Mouse (Mus musculus) embryonic facial prominence, embryonic 11.5 days (tissue): ENCODE results near the gene Ugt1a8. TPM values are rescaled to one million over a fixed set of nuclear protein-coding genes. Genes with fewer than 3 reads are reported as not detected.
"Not testable (repeated sequence)": the region's sequence is repeated elsewhere in the genome, so short reads cannot be mapped to it uniquely, and the experiment has no call there.

Source experiments
- ATAC-seq: fragments of 200-750 bp; cut with Nextera tagmentation; replicated peaks from 2 replicates; pipeline ENCODE4 v1.8.0; 2017; ENCODE audit warnings: low read depth; ENCODE audit not compliant: insufficient number of reproducible peaks, low FRiP score, low TSS enrichment
- DNase-seq: peaks from one replicate; pipeline ENCODE4 v3.0.0-alpha.2; 2015; ENCODE audit warnings: low spot score
- H3K27ac ChIP-seq: fragments of 300-500 bp; sonication (generic); replicated peaks from 2 replicates; pipeline ENCODE4 v1.5.1; 2014; ENCODE audit warnings: mild to moderate bottlenecking, low read depth, low read length, control low read depth
- H3K27me3 ChIP-seq: fragments of 300-500 bp; sonication (generic); 2 replicates; pipeline ENCODE4 v1.6.1; 2014; ENCODE audit warnings: mild to moderate bottlenecking, low read length, moderate library complexity, mixed read lengths; ENCODE audit not compliant: control insufficient read depth, insufficient read depth
- H3K36me3 ChIP-seq: fragments of 300-500 bp; sonication (generic); replicated peaks from 2 replicates; pipeline ENCODE4 v1.6.1; 2014; ENCODE audit warnings: low read depth, mild to moderate bottlenecking, low read length, moderate library complexity, mixed read lengths; ENCODE audit not compliant: control insufficient read depth, insufficient read depth
- H3K4me1 ChIP-seq: fragments of 300-500 bp; sonication (generic); 2 replicates; pipeline ENCODE4 v1.6.1; 2014; ENCODE audit warnings: low read length, mixed read lengths; ENCODE audit not compliant: control insufficient read depth, insufficient read depth
- H3K4me2 ChIP-seq: fragments of 300-500 bp; sonication (generic); 2 replicates; pipeline ENCODE4 v1.6.1; 2014; ENCODE audit warnings: low read depth, mild to moderate bottlenecking, control low read depth, low read length, moderate library complexity
- H3K4me3 ChIP-seq: fragments of 300-500 bp; sonication (generic); 2 replicates; pipeline ENCODE4 v1.5.1; 2014; ENCODE audit warnings: low read depth, low read length, control low read depth
- H3K9ac ChIP-seq: fragments of 300-500 bp; sonication (generic); replicated peaks from 2 replicates; pipeline ENCODE4 v1.6.1; 2014; ENCODE audit warnings: mild to moderate bottlenecking, control low read depth, low read length
- H3K9me3 ChIP-seq: fragments of 300-500 bp; sonication (generic); replicated peaks from 2 replicates; pipeline ENCODE4 v1.6.1; 2016; ENCODE audit warnings: mild to moderate bottlenecking, low read length, inconsistent platforms, mixed read lengths; ENCODE audit not compliant: control insufficient read depth
- WGBS: fragments of 180-500 bp; shearing (Covaris S2); extraction: QIAGEN DNeasy Blood & Tissue Kit; methylation state at CpG from one replicate; pipeline ENCODE4 v1.1.7; 2014; 5-methylcytosine and 5-hydroxymethylcytosine counted together
- polyA plus RNA-seq: library from polyadenylated mRNA; unstranded; fragments of >200 nt; fragmentation: Nextera tagmentation; extraction: Ambion mirVana; gene quantifications from 2 replicates; pipeline ENCODE4 v1.2.1, GENCODE M21; 2014

The Ugt1a8 gene
- polyA plus RNA-seq, 1 experiment from 2014 or later = not detected

- H3K27me3 ChIP-seq = no peaks in the 10 kb centered on the region
- no peak within 1 kb of the TSS for H3K4me2 ChIP-seq
- H3K4me3 ChIP-seq = no peak within 1 kb of the TSS
- DNase-seq (no peak), ATAC-seq (no peak)
- H3K36me3 ChIP-seq = no peaks in the 10 kb centered on the region
- H3K9me3 ChIP-seq = no peaks in the 10 kb centered on the region
- no peak within 1 kb of the TSS for H3K27ac ChIP-seq
- H3K9ac ChIP-seq = no peak within 1 kb of the TSS
- 73% methylated on average over 5 of the region's 5 CpGs for WGBS
- no peaks in the 10 kb centered on the region for H3K4me1 ChIP-seq
Observed at GRCm38 (mm10) chr1:88165711-88166110, 78.1 kb downstream of the Ugt1a8 start, which contains the start of gene Ugt1a5. Gene Ugt1a5, plus strand, starts transcription at chr1:88166012.

GRCm38 (mm10) chr1:88172190-88172589 lies 84.6 kb downstream of the Ugt1a8 start:
- H3K4me3 ChIP-seq, H3K9me3 ChIP-seq, H3K4me1 ChIP-seq, DNase-seq, H3K9ac ChIP-seq, H3K27ac ChIP-seq, H3K36me3 ChIP-seq, ATAC-seq, H3K4me2 ChIP-seq, H3K27me3 ChIP-seq: not testable (repeated sequence)
- WGBS = 89% methylated on average over 5 of the region's 7 CpGs

GRCm38 (mm10) chr1:88179657-88180056 lies 92.0 kb downstream of the Ugt1a8 start:
- Histone ChIP-seq H3K4me3 (no peak overlapping the region), H3K27me3 (no peaks in the 10 kb centered on the region), H3K9me3 (no peaks in the 10 kb centered on the region), H3K4me2 (no peak overlapping the region), H3K4me1 (no peaks in the 10 kb centered on the region), H3K9ac (no peak overlapping the region), H3K36me3 (no peaks in the 10 kb centered on the region), H3K27ac (no peak overlapping the region)
- DNase-seq (no peak), ATAC-seq (no peak)
- WGBS = 69% methylated on average over 1 of the region's 1 CpGs

GRCm38 (mm10) chr1:88186325-88186935 lies 98.8 kb downstream of the Ugt1a8 start:
- WGBS = 89% methylated on average over 5 of the region's 5 CpGs
- Histone ChIP-seq H3K4me1 (no peaks in the 10 kb centered on the region), H3K9me3 (no peaks in the 10 kb centered on the region), H3K27me3 (no peaks in the 10 kb centered on the region), H3K27ac (no peak overlapping the region), H3K9ac (no peak overlapping the region), H3K4me3 (no peak overlapping the region), H3K36me3 (no peaks in the 10 kb centered on the region), H3K4me2 (no peak overlapping the region)
- ATAC-seq = no peak
- no peak for DNase-seq

- Histone ChIP-seq H3K9ac (no peak overlapping the region), H3K4me1 (no peaks in the 10 kb centered on the region), H3K4me3 (no peak overlapping the region), H3K36me3 (no peaks in the 10 kb centered on the region), H3K4me2 (no peak overlapping the region), H3K27ac (no peak overlapping the region), H3K27me3 (no peaks in the 10 kb centered on the region), H3K9me3 (no peaks in the 10 kb centered on the region)
- DNase-seq = no peak
- WGBS = 62% methylated on average over 3 of the region's 3 CpGs
- no peak for ATAC-seq
Observed at GRCm38 (mm10) chr1:88192136-88192535, 104.5 kb downstream of the Ugt1a8 start.

- H3K4me3 ChIP-seq = no peak overlapping the region
- H3K27me3 ChIP-seq = no peaks in the 10 kb centered on the region
- H3K4me1 ChIP-seq = no peaks in the 10 kb centered on the region
- no peak overlapping the region for H3K4me2 ChIP-seq
- DNase-seq = no peak
- no peaks in the 10 kb centered on the region for H3K36me3 ChIP-seq
- H3K9ac ChIP-seq = no peak overlapping the region
- H3K27ac ChIP-seq = no peak overlapping the region
- no peaks in the 10 kb centered on the region for H3K9me3 ChIP-seq
- ATAC-seq = no peak
- 90% methylated on average over 1 of the region's 1 CpGs for WGBS
Observed at GRCm38 (mm10) chr1:88195687-88196086, 108.1 kb downstream of the Ugt1a8 start.

GRCm38 (mm10) chr1:88197443-88197842 lies 109.8 kb downstream of the Ugt1a8 start:
- no peaks in the 10 kb centered on the region for H3K36me3 ChIP-seq
- H3K27ac ChIP-seq = no peak overlapping the region
- DNase-seq (no peak), ATAC-seq (no peak)
- no peaks in the 10 kb centered on the region for H3K9me3 ChIP-seq
- H3K4me3 ChIP-seq = no peak overlapping the region
- H3K4me1 ChIP-seq = no peaks in the 10 kb centered on the region
- no peaks in the 10 kb centered on the region for H3K27me3 ChIP-seq
- H3K4me2 ChIP-seq = no peak overlapping the region
- H3K9ac ChIP-seq = no peak overlapping the region
- 71% methylated on average over 3 of the region's 3 CpGs for WGBS

- H3K27me3 ChIP-seq = no peaks in the 10 kb centered on the region
- H3K36me3 ChIP-seq = no peaks in the 10 kb centered on the region
- H3K9ac ChIP-seq = no peak overlapping the region
- 61% methylated on average over 2 of the region's 2 CpGs for WGBS
- H3K4me3 ChIP-seq = no peak overlapping the region
- ATAC-seq (no peak), DNase-seq (no peak)
- no peak overlapping the region for H3K4me2 ChIP-seq
- no peaks in the 10 kb centered on the region; the same call in 1 of the 2 replicates for H3K9me3 ChIP-seq
- no peaks in the 10 kb centered on the region for H3K4me1 ChIP-seq
- H3K27ac ChIP-seq = no peak overlapping the region
Observed at GRCm38 (mm10) chr1:88199996-88200395, 112.4 kb downstream of the Ugt1a8 start.
